Mouse (Mus musculus): ENCODE measurements around the gene Elk1.

- TF ChIP-seq CTCF (IDR thresholded peaks at IDR 0.05; ENCODE audit: low read depth) (no peak), EP300 (IDR thresholded peaks at IDR 0.05; ENCODE audit: low read depth) (no peak)
These were observed 20.5 kb downstream of the Elk1 start for GRCm38 (mm10) chrX:20929859-20930258.

Data from heart, postnatal 0 days (tissue).